Mouse (Mus musculus): ENCODE measurements at regions not wholly inside any gene's neighbourhood (a gene's known extent, or its start where the extent isn't known, plus 50 kb on each side); places are given as distances from the start of the nearest gene placed in this dataset.

DNA sequence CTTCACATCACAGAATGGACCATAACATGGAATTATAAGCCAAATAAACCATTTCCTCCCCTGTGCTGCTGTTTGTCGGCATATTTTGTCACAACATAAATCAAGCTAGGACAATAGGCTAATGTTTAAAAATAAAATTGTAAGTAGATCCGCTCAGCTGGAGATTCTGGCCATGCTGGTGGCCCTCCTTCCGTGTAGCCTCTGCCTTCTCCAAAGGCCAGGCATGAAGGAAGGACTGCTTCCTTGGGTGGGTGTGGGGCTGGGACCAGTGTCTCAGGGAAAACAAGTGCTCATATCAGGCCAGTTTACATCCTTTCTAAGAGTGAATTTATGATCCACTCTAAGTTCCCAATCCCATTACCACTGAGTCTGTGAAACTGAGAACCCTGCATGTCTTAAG, 206.3 kb upstream of the Ppp2r2d start:
- no peak for DNase-seq (ENCODE audit: low read depth, low spot score)

DNA sequence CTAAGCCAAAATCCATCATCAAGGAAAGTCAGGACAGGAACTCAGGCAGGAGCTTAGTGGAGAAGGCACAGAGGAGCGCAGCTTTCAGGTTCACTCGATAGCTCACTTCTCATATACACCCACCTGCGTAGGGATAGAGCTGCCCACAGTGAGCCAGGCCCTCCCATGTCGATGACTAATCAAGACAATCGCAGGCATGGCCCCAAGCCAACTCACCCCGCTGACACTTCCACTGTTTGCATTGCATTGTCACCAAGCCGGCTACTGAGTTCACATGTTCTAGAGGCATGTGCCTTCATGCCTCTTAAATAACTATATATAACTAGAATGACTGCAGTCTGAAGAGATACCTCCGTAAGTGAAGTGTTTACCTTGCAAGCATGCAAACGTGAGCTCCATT, 219.8 kb upstream of the Ppp2r2d start:
- no peak for DNase-seq (ENCODE audit: low read depth, low spot score)

DNA sequence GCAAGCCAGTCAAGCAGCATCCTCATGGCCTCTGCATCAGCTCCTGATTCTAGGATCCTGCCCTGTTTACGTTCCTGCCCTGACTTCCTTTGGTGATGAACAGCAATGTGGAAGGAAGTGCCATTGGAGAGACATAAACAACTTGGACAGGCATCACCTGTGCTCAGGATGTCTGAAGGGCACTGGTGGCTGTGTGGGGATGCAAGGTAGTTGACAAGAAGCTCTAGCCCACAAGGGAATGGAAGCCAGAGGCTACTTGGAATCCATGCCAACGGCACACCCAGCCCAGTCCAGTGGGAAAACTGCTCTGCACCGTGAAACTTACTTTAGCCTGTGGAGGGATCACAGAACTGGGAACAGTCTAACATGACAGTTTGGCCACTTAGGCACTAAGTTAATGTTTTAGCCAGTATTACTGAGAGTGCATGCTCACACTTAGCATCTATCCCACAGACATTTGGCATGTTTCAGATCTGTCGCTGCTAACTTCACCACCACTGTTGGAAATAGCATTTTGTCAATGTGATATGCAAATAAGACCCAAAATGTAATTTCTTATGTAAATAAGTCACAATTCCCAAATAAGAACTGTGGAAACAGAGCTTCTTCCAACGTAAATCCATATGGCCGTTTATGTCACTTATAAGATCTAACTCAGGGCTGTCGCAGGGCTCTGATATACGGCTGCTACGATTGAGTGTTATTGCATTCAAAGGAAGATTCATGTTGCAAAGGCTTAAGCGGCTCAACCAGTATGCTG, 223.5 kb upstream of the Tcerg1l start:
- no peak for DNase-seq (ENCODE audit: low read depth, low spot score)

DNA sequence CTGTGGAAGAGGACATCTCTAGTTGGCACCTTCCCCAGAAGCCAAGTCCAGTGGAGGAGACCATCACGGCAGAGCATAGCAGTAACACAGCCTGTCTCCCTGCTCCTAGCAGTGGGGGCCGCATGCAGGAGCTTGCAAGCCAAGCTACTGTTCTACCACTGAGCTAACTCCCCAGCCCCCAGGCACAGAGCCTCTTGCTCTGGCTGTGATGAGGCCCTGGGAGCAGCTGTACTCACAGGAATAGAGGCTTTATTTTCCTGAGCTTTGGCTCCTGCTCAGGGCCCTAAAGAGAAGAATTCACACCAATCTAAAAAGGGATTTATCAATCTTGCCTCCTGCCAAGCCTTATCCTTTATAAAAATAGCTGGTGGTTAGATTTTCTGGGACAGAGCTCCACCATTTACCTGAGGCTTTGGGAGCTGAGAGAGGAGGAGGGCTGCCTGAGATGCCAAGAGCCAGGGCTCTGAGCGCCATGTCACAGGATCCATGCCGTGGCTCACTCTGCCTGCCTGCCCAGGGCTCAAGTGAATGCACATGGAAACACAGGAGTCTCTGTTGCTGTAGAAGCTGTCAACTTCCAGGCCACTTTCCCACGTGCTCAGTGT, 222.7 kb upstream of the Tcerg1l start:
- DNase-seq (ENCODE audit: low read depth, low spot score): no peak

DNA sequence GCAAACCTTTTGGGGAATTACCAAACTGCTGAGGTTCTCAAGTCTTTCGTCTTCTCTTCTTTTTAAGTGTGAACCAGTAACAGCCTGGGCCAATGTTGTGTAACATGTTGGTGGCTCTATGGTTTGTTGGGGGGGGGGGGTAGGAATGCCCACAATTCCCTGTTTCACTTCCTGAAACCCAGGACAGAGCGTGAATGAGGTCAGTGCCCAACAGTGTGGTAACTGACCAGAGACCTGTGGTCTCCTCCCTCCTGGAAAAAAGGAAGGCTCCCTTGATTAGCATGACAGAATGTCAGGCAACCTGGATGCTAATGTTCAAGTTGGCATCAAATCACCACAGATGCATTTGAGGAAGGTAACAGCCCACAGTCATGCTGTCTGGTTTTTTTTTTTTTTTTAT, 218.9 kb upstream of the Tcerg1l start:
- no peak for DNase-seq (ENCODE audit: low read depth, low spot score)

DNA sequence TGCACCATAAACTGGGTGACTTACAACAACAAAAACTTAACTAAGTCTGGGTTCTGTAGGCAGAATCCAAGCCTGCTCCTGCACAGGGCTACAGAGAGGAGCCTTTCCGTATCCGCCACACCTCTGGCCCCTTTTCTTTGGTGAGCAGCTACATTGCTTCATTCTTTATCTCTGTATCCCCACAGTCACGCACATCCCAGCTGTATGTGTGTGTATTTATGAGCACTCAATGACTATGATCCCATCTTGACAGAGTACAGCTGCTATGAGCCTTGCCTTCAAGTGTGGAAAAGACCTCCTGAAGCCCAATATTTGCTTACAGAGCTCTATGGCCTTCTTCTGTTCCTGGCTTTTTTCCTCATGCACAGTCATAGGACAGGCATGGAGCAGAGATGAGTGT, 212.1 kb upstream of the Tcerg1l start:
- DNase-seq (ENCODE audit: low read depth, low spot score): no peak

DNA sequence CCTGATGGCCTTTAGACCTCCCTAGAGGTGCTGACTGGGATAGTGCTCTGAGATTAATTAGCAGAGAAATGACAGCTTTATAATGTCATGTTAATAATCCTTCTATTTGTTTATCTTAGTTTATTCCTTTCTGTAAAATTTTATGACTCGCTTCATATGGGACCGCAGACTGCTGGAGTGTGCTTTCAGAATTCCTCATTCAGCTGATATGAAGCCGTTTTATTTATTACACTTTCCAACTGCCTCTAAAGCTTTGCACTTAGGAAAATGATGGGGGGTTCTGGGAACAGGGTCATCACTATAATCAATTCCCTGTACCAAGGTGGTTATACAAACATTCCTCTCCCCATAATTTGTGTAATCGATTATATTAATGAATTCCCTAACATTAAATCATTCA, 211.6 kb upstream of the Tcerg1l start:
- no peak for DNase-seq (ENCODE audit: low read depth, low spot score)

DNA sequence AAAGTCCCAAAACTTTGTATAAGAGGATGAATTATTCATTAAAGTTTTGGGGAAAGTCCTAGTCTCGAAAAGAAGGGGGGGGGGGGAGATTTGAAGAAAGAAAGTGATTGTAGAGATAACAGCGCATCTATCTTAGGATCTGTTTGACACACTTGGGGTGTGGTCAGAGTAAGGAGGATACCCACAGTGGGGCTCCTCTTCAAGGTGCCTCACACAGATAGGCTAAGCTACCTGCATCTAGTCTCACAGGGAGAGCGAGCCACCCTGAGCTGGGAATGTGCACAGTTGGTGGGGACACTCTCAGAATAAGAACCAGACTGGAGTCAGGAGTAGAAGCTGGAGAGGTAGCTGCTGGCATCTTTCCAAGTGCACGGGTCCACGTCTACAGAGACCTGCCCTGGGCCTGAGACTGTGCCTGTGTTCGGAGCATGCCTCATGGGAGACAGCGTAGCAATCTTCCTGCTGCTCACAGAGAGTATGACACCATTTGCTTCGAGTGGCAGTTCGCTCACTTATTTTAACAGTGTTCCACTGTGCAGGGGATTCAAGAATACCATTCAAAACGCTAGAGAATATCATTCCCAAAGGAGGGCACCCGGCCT, 208.9 kb upstream of the Tcerg1l start:
- no peak for DNase-seq (ENCODE audit: low read depth, low spot score)

DNA sequence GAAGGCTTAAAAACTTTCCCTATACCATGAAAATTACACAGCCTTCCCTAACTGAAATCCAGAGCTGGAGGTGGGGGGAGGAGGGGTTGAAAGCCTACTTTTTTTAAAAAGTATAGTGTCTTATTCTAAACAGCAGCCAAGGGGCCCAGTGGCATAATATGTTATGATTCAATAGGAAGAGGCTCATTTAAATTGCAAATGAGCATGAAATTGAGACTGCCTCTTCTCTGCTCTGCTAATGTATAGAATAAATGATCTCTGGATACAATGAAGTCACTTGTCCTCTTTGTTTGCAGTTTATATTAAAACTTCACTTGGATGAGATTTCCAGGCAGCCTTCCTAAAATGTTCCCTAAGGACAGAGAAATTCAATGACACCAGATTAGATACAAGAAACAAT, 208.4 kb upstream of the Tcerg1l start:
- DNase-seq (ENCODE audit: low read depth, low spot score): no peak

DNA sequence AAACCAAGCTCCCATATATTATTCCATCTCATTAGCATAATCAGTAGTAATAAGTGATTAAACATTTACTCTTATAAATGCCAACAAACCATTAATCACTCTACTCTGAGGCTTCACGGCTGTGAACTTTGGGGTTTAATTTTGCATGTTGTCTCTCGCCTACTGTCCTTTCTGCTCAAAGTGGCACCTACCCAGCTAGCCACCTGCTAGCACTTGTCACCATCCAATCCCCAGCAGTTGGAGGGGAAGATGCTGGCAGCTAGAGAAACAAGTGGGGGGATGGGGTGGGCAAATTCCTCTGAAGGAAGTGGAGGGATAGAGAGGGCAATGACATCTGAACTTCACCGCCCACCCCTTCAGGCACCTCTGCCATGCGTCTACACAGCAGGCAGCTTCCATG, 204.2 kb upstream of the Tcerg1l start:
- no peak for DNase-seq (ENCODE audit: low read depth, low spot score)

DNA sequence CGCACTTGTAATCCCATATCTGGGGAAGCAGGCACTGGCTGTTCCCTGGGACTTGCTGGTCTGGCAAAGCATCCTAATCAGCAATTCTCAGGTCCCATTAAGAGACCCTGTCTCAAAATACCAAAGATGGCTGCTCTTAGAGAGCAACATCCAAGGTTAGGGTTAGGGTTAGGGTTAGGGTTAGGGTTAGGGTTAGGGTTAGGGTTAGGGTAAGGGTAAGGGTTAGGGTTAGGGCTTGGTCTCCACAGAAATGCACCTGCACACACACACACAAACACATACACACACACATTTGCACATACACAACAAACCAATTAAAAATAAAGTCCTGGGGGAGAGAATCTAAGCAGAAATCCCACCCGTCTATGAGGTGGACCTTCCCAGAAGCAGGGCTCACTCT, 195.8 kb upstream of the Tcerg1l start:
- no peak for DNase-seq (ENCODE audit: low read depth, low spot score)

DNA sequence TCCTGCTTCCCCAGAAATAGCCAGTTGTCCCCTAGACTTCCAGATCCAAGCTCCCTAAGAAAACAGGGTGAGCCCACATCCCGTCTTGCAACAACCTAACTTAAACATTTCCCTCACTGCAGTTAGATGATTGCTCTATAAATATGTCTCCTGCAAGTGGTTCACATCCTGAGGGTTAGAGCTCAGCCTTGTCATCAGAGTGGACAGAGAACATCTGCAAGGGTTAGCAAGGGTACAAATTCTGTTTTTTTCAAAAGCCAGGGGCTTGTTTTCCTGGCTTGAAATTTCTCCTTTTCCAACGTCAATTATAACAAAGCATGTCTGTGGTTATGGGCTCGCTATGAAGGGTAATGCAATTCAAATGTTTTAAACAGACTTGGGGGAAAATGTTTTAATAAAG, 169.8 kb upstream of the Tcerg1l start:
- no peak for DNase-seq (ENCODE audit: low read depth, low spot score)

DNA sequence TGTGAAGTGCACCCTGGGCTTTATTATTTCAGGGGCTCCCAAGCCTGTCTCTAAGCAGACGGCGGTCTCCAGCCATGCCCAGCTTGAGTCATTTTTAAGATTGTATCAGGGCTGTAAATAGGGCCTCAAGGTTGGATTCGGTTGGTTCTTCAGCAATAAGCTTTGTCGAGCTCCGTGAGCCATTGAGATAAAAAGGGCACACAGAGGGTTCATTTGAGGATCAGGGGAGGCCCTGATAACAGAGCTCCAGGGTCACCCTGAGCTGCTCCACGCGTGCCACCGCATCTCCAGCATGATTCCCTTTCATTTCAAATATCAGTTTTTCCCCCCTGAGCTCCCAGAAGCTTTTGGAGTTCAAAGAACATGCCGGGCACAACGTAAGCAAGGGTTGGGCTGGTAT, 154.1 kb upstream of the Tcerg1l start:
- no peak for DNase-seq (ENCODE audit: low read depth, low spot score)

DNA sequence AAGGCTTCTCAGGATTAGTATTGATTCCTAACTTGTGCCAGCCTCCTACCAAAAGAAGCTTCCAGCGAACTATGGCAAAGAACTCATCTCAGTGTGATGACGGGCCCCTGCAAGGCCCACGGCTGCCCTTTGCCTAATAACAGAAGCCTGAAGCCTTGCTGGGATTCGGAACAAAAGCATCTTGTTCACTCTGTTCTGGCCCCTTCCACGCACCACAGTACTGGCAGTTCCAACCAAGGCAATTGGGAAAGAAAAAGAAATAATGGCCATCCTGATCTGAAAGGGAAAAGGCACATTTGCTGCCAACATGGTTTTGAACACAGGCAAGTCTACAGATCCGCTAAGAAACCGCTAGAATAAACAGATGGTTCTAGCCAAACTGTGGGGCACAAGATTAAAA, 150.4 kb upstream of the Tcerg1l start:
- DNase-seq (ENCODE audit: low read depth, low spot score): no peak

DNA sequence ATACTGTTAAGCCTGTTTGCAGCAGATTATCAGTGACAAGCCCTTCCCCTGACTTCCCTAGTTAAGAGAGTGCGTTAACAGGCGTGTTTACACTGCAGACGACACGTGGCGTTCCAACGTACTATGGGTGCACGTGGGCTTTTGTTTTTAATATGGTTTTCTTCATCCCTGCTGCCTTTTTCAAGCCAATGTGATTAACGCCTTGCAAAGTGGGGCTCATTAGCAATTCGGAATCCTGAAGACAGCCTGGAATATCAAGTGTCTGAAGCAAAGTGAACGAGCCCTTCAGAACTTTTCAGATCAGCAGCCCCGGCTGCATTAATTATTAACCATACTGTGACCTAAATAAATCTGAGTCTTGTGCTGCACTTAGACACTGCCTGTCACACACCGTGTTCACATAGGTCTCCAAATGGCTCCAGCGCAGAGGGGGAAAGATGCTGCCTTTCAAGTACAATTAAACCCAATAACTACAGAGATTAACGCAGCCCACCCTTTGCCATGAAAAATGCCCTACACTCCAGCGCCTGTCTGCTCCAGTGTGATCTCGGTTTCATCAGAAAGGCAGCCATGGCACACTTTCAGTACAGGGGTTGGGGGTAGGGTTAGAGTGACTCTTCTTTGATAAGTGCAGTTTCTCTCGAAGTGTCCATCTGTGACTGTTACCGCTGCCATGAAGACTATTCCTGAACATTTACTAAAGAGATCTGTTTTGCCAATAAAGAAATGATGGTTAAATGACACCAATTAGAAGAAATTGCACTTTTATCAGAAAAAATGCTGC, 140.7 kb upstream of the Tcerg1l start:
- DNase-seq (ENCODE audit: low read depth, low spot score): no peak

DNA sequence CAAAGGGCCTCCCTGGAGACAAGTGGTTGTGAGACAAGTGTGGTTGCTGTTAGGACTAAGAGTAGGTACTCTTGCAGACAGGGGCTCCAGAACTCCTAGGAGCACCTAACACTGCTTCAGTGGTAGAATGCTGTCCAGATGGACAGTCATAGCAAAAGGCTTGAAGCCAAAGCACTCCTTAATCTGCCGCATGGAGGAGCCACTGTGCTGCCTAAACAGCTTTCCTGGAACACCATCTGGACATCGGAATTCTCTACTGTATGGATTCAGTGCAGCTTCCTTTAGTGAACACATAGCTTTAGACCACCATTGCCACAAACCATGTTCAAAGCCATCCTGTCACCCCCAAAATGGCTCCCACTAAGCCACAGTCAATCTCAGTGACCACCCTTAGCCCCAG, 128.6 kb upstream of the Tcerg1l start:
- no peak for DNase-seq (ENCODE audit: low read depth, low spot score)

DNA sequence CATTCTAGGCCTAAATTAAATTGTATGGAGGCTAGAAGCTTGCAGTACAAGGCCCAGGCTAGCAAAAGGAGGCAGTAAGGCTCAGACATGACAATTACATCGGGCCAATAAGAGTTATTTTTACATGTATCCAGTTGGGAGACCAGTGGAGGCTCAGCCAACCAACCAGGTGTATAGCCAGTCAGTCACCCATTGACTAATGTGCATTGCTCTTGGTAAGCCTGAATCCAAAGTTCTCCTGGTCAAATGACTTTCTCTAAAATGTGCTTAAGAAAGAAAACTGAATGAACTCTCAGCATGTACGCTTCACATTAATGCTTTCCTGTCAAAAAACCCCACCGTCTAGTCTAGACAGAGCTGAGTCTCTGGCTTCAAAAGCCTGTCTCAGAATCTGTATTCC, 127.4 kb upstream of the Tcerg1l start:
- DNase-seq (ENCODE audit: low read depth, low spot score): no peak

DNA sequence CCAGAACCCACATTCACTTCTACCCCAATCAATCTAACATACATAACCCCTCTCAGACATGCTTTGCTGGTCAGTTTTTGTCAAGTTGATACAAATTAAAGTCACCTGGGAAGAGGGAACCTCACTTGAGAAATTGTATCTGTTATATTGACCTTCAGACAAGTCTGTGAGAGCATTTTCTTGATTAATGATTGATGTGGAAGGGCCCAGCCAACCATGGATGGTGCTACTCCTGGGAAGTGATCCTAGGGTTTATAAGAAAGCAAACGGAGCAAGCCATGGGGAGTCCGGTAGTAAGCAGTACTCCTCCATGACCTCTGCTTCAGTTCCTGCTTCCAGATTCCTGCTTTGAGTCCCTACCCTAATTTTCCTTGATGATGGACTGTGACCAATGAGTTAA, 116.6 kb upstream of the Tcerg1l start:
- no peak for DNase-seq (ENCODE audit: low read depth, low spot score)

DNA sequence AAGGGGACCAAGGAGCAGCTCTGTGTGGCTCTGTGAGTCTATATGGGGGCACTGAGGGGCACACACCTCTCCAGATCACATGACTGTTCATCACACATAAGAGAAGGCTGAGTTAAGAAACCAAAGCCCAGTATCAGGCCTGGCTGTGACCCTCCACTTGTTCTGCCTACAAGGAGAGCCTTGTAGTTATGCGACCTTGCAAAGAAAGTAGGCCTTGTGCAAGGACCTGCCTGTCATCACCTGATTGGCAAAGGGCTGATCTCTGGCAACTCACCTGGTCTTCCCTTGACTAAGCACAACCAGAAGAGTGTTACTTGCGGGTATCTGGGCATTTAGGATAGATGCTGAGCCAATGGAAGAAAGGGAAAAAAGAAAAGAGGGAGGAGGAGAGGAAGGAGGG, 107.7 kb upstream of the Tcerg1l start:
- DNase-seq (ENCODE audit: low read depth, low spot score): no peak

DNA sequence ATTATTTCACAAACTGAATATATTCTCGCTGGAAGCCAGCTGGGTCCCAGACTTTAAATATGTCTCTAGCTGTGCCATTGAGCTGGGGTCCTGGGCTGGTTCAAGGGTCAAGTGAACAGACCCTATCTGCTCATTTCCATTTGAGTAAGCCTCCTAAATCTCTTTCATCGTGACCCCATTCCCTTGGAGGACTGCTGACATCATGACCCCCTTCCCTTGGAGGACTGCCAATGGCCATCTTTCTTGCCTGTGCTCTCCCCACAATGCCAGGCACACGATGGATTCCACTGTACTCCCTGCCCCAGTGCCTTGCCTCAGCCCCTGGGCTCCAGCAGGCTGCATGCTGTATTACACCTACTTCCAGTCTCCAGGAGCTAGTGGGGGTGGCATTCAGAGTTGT, 106.5 kb upstream of the Tcerg1l start:
- DNase-seq (ENCODE audit: low read depth, low spot score): no peak

DNA sequence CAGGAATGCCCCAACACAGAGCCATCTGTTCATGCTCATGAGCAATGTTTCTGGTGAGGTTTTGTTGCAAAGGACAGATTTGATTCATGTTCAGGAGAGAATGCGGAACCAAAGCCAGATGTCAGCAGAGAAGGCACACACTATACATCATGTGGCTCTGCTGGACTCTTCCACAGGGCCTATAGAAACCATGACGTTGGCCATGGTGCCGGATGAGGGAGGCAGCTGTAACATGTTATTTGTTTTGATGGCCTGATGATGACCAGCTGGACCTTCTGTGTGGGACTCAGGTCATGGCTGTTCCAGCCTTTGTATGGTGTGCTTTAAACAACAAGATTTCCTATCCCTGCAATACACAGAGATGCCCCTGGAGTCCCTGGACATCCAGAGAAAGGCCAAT, 105.5 kb upstream of the Tcerg1l start:
- no peak for DNase-seq (ENCODE audit: low read depth, low spot score)

DNA sequence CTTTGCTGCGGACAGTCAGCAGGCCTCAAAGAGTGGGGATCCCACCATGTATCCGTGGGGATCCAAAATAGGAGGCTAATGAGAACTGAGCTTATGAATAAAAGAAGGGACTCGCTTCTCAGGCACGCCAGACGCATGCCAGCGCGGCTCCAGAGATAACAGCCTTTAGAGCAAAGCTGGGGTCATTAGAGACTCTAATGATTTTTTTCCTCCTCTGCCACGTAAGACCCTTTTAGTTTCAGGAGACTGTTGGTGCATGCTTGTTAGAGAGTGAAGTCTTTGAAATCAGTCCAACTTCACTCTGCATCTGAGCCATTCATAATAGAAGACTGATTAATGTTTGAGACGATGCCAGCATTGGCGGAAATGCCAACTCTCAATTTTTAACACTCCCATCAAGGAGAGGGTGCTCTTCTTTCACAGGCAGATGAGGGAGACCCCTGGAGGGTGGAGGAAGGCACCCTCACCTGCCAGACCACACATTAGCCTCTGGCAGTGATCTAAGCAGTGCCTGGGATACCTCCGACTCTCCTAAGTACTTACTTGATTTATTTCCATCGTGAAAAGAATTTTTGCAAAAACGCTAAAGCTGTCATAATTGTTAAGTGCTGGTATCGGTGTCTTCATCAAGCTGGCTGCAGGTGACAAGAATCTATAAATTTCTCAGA, 104.0 kb upstream of the Tcerg1l start:
- DNase-seq (ENCODE audit: low read depth, low spot score): no peak

All from A20 (cell line).